Comparison of ENCODE assay signal across 8 mouse cellular contexts in genomic region chr12:80759387-80759712, GRCm38 (mm10). TPM values are rescaled to one million over a fixed set of nuclear protein-coding genes. Genes with fewer than 3 reads are reported as not detected.
DNase-seq lines count a peak whose midpoint lies in the region; ATAC-seq and TF ChIP-seq lines count a peak whose summit lies in the region.

No protein-coding gene starts in this region.

- H3K9ac ChIP-seq in intestine, embryonic 14.5 days (ENCODE audit: low read length) = peak overlapping the region; percentile 40; the same call in 1 of the 2 replicates
- peak overlapping the region; percentile 94 for H3K9ac ChIP-seq in neural tube, embryonic 13.5 days

- intact Hi-C loops in left cerebral cortex, postnatal 4 days (cut with DNase I) = no loop called here

- ATAC-seq in intestine, embryonic 14.5 days (replicated peaks; ENCODE audit: low FRiP score, low TSS enrichment, low read depth) = no peak
- ATAC-seq in neural tube, embryonic 13.5 days (ENCODE audit: low read depth) = peak; percentile 9; the same call in 1 of the 2 replicates

- peaks cover 31% of the 10 kb centered on the region for H3K4me1 ChIP-seq in forebrain, embryonic 10.5 days
- H3K4me1 ChIP-seq in intestine, embryonic 14.5 days (replicated peaks; ENCODE audit: control insufficient read depth, insufficient read depth, low read length) = peaks cover 20% of the 10 kb centered on the region
- H3K4me1 ChIP-seq in neural tube, embryonic 13.5 days (replicated peaks) = peaks cover 36% of the 10 kb centered on the region
- H3K4me1 ChIP-seq in kidney, adult 2 months (ENCODE audit: control insufficient read depth, insufficient read depth, low read length) = no peaks in the 10 kb centered on the region

- TF ChIP-seq CTCF in kidney, adult 2 months (conservative IDR thresholded peaks at IDR 0.05; ENCODE audit: insufficient read depth, insufficient read length, low read depth, low read length) = no peak

- 7% methylated on average over 13 of the region's 13 CpGs for WGBS in forebrain, embryonic 10.5 days
- WGBS in intestine, embryonic 14.5 days = 13% methylated on average over 13 of the region's 13 CpGs
- 14% methylated on average over 11 of the region's 13 CpGs for WGBS in neural tube, embryonic 13.5 days
- WGBS in kidney, adult 2 months = 12% methylated on average over 13 of the region's 13 CpGs

- peak; percentile 35 for DNase-seq in left cerebral cortex, postnatal 4 days
- no peak for DNase-seq in left cerebral cortex, adult 11 months (ENCODE audit: low spot score)
- DNase-seq in forebrain, embryonic 10.5 days (ENCODE audit: extremely low spot score, low spot score) = no peak
- peak; percentile 54 for DNase-seq in intestine, embryonic 14.5 days (ENCODE audit: low spot score)
- no peak for DNase-seq in ovary, postnatal 36 days (ENCODE audit: low spot score)
- DNase-seq in kidney, adult 2 months = no peak
- no peak for DNase-seq in spleen, postnatal 36 days (ENCODE audit: low spot score in 2 of 2)

- peaks cover 50% of the 10 kb centered on the region for H3K27me3 ChIP-seq in forebrain, embryonic 10.5 days (ENCODE audit: poor library complexity, severe bottlenecking)
- H3K27me3 ChIP-seq in intestine, embryonic 14.5 days (replicated peaks; ENCODE audit: control insufficient read depth, insufficient read depth, low read length) = peaks cover 66% of the 10 kb centered on the region
- peaks cover 9% of the 10 kb centered on the region for H3K27me3 ChIP-seq in neural tube, embryonic 13.5 days
- H3K27me3 ChIP-seq in kidney, adult 2 months (replicated peaks; ENCODE audit: control insufficient read depth, insufficient read depth, low read length) = peaks cover 6% of the 10 kb centered on the region; the same call in 1 of the 2 replicates

- peak overlapping the region; percentile 94 for H3K4me2 ChIP-seq in intestine, embryonic 14.5 days (ENCODE audit: low read length)
- H3K4me2 ChIP-seq in neural tube, embryonic 13.5 days = peak overlapping the region; percentile 77

- TF ChIP-seq POLR2A in kidney, adult 2 months (IDR thresholded peaks at IDR 0.05; ENCODE audit: low read depth, low read length) = no peak

- H3K9me3 ChIP-seq in forebrain, embryonic 10.5 days = peaks cover 53% of the 10 kb centered on the region
- H3K9me3 ChIP-seq in intestine, embryonic 14.5 days (ENCODE audit: control insufficient read depth, low read length) = no peaks in the 10 kb centered on the region
- no peaks in the 10 kb centered on the region for H3K9me3 ChIP-seq in neural tube, embryonic 13.5 days

- peak overlapping the region; percentile 64 for H3K4me3 ChIP-seq in forebrain, embryonic 10.5 days
- peak overlapping the region; percentile 54 for H3K4me3 ChIP-seq in intestine, embryonic 14.5 days (ENCODE audit: low read depth, low read length)
- peak overlapping the region; percentile 61 for H3K4me3 ChIP-seq in neural tube, embryonic 13.5 days
- H3K4me3 ChIP-seq in kidney, adult 2 months (ENCODE audit: insufficient read depth, low read depth, low read length) = no peak overlapping the region

- H3K27ac ChIP-seq in forebrain, embryonic 10.5 days = peak overlapping the region; percentile 95
- no peak overlapping the region for H3K27ac ChIP-seq in intestine, embryonic 14.5 days (ENCODE audit: low read depth)
- peak overlapping the region; percentile 96 for H3K27ac ChIP-seq in neural tube, embryonic 13.5 days (replicated peaks)
- no peak overlapping the region for H3K27ac ChIP-seq in kidney, adult 2 months (ENCODE audit: insufficient read depth, low read depth, low read length)

- H3K36me3 ChIP-seq in forebrain, embryonic 10.5 days (replicated peaks) = peaks cover 50% of the 10 kb centered on the region
- no peaks in the 10 kb centered on the region for H3K36me3 ChIP-seq in intestine, embryonic 14.5 days (ENCODE audit: control insufficient read depth, insufficient read depth, low read length)
- H3K36me3 ChIP-seq in neural tube, embryonic 13.5 days = peaks cover 40% of the 10 kb centered on the region
- H3K36me3 ChIP-seq in kidney, adult 2 months (ENCODE audit: control insufficient read depth, insufficient read depth, low read length) = no peaks in the 10 kb centered on the region

RNA-seq across cellular contexts. Expression of gene Ccdc177, which starts 1.1 kb away (rescaled TPM):
- 10 to 100 TPM; 17.1 to 19.5 TPM for total RNA-seq in left cerebral cortex, postnatal 4 days (2021)
- polyA plus RNA-seq in forebrain, embryonic 10.5 days (2016; fragmentation: Nextera tagmentation; extraction: Ambion mirVana) = 1.6 and 1.7 TPM in 2 replicates
- polyA plus RNA-seq in intestine, embryonic 14.5 days (2014; fragmentation: Nextera tagmentation; extraction: Ambion mirVana) = 0.11 and 0.12 TPM in 2 replicates
- 2.8 and 2.9 TPM in 2 replicates for polyA plus RNA-seq in neural tube, embryonic 13.5 days (2015; fragmentation: Nextera tagmentation; extraction: Ambion mirVana)
- polyA plus RNA-seq in kidney, adult 2 months (2012; rRNA removed) = not detected in 2 replicates

RNA-seq across cellular contexts. Expression of gene Susd6, which starts 31.0 kb away (rescaled TPM):
- total RNA-seq in left cerebral cortex, postnatal 4 days (2021) = 10 to 100 TPM; 19.6 to 21.4 TPM
- 11.9 and 13.0 TPM in 2 replicates for polyA plus RNA-seq in forebrain, embryonic 10.5 days (2016; fragmentation: Nextera tagmentation; extraction: Ambion mirVana)
- polyA plus RNA-seq in intestine, embryonic 14.5 days (2014; fragmentation: Nextera tagmentation; extraction: Ambion mirVana) = 20.8 and 21.4 TPM in 2 replicates
- polyA plus RNA-seq in neural tube, embryonic 13.5 days (2015; fragmentation: Nextera tagmentation; extraction: Ambion mirVana) = 12.3 and 12.9 TPM in 2 replicates
- polyA plus RNA-seq in kidney, adult 2 months (2012; rRNA removed) = 65.5 and 80.0 TPM in 2 replicates

Comparison
In these comparisons a context has a peak if more than half of its experiments do, and no peak if none do; other contexts are left out.
1. DNase-seq: peak in left cerebral cortex, postnatal 4 days (single experiment) and intestine, embryonic 14.5 days (single experiment); none in left cerebral cortex, adult 11 months (single experiment), forebrain, embryonic 10.5 days (single experiment), ovary, postnatal 36 days (single experiment), kidney, adult 2 months (single experiment) and spleen, postnatal 36 days (0 of 2).
2. H3K27ac ChIP-seq: peak in forebrain, embryonic 10.5 days (single experiment) and neural tube, embryonic 13.5 days (single experiment); none in intestine, embryonic 14.5 days (single experiment) and kidney, adult 2 months (single experiment).